Mouse (Mus musculus) fat pad, adult 2 months (tissue): ENCODE data around the gene Rab7b.

ENCODE experiments used
- DNase-seq: peaks from one replicate; pipeline ENCODE4 v3.0.0-alpha.2; 2011; ENCODE audit warnings: low read depth, low spot score; ENCODE audit errors: extremely low read depth

Gene Rab7b

GRCm38 (mm10) chr1:131764581-131765338 is 76.3 kb downstream of the Rab7b start:
- DNase-seq: no peak
